Comparison of ENCODE assay signal across 8 mouse cellular contexts in genomic region chr17:80060828-80061782, GRCm38 (mm10). TPM values are rescaled to one million over a fixed set of nuclear protein-coding genes. Genes with fewer than 3 reads are reported as not detected.
DNase-seq lines count a peak whose midpoint lies in the region; ATAC-seq and TF ChIP-seq lines count a peak whose summit lies in the region.

No protein-coding gene starts in this region.

- H3K27ac ChIP-seq in embryonic facial prominence, embryonic 13.5 days: peak overlapping the region; percentile 100
- H3K27ac ChIP-seq in heart, embryonic 14.5 days (replicated peaks in 1 of 2; ENCODE audit: control insufficient read depth in 1 of 2, insufficient read depth in 1 of 2, low read depth in 2 of 2, low read length in 2 of 2): peak overlapping the region; percentile 95 to 100

- H3K36me3 ChIP-seq in E14TG2a.4 (ENCODE audit: insufficient read depth, low read length): peaks cover 12% of the 10 kb centered on the region
- peaks cover 6% of the 10 kb centered on the region; the same call in 1 of the 2 replicates for H3K36me3 ChIP-seq in embryonic facial prominence, embryonic 13.5 days
- no peaks in the 10 kb centered on the region for H3K36me3 ChIP-seq in heart, embryonic 14.5 days (ENCODE audit: control insufficient read depth, insufficient read depth, low read length)

- no peak; the same call in 1 of the 2 replicates for ATAC-seq in embryonic facial prominence, embryonic 13.5 days (ENCODE audit: insufficient number of reproducible peaks, insufficient read depth, low FRiP score, low TSS enrichment, low read depth)
- no peak for ATAC-seq in heart, embryonic 14.5 days (ENCODE audit: insufficient number of reproducible peaks, insufficient read depth, low FRiP score, low read depth)

- H3K4me2 ChIP-seq in embryonic facial prominence, embryonic 13.5 days: peak overlapping the region; percentile 85
- H3K4me2 ChIP-seq in heart, embryonic 14.5 days (ENCODE audit: low read length): peak overlapping the region; percentile 93

- no peak for TF ChIP-seq CTCF in E14TG2a.4 (conservative IDR thresholded peaks at IDR 0.05; ENCODE audit: low read length)

- peak overlapping the region; percentile 99 for H3K4me3 ChIP-seq in E14TG2a.4 (replicated peaks; ENCODE audit: low read length)
- H3K4me3 ChIP-seq in embryonic facial prominence, embryonic 13.5 days: peak overlapping the region; percentile 97
- peak overlapping the region; percentile 81 to 83 for H3K4me3 ChIP-seq in heart, embryonic 14.5 days (ENCODE audit: control insufficient read depth in 1 of 2, insufficient read depth in 1 of 2, low read depth in 1 of 2, low read length in 2 of 2)

- under 1% methylated on average over 80 of the region's 83 CpGs for WGBS in embryonic facial prominence, embryonic 13.5 days
- whole genome bisulfite sequencing in heart, embryonic 14.5 days: under 1% methylated on average over 78 of the region's 83 CpGs

- H3K9ac ChIP-seq in embryonic facial prominence, embryonic 13.5 days: peak overlapping the region; percentile 99
- peak overlapping the region; percentile 98 for H3K9ac ChIP-seq in heart, embryonic 14.5 days (ENCODE audit: low read length)

- peak; percentile 61 for DNase-seq in adrenal gland, postnatal 25 days
- peak; percentile 59 to 72 for DNase-seq in kidney, postnatal 25 days
- DNase-seq in lung, postnatal 14 days: peak; percentile 57
- DNase-seq in retina, postnatal 1 day: peak; percentile 58
- DNase-seq in thymus, postnatal 4 days: peak; percentile 87

- H3K9me3 ChIP-seq in E14TG2a.4 (ENCODE audit: low read length): no peaks in the 10 kb centered on the region
- no peaks in the 10 kb centered on the region for H3K9me3 ChIP-seq in embryonic facial prominence, embryonic 13.5 days
- no peaks in the 10 kb centered on the region for H3K9me3 ChIP-seq in heart, embryonic 14.5 days (ENCODE audit: control insufficient read depth, low read length)

- H3K27me3 ChIP-seq in E14TG2a.4 (ENCODE audit: insufficient read depth, low read length): no peaks in the 10 kb centered on the region
- no peaks in the 10 kb centered on the region for H3K27me3 ChIP-seq in embryonic facial prominence, embryonic 13.5 days
- H3K27me3 ChIP-seq in heart, embryonic 14.5 days (ENCODE audit: control insufficient read depth, insufficient read depth, low read length): no peaks in the 10 kb centered on the region

- H3K4me1 ChIP-seq in E14TG2a.4 (replicated peaks; ENCODE audit: low read depth, low read length): peaks cover 54% of the 10 kb centered on the region
- peaks cover 28% of the 10 kb centered on the region for H3K4me1 ChIP-seq in embryonic facial prominence, embryonic 13.5 days
- H3K4me1 ChIP-seq in heart, embryonic 14.5 days (ENCODE audit: control insufficient read depth in 2 of 2, insufficient read depth in 2 of 2, low read length in 2 of 2): peaks cover 2 to 30% of the 10 kb centered on the region in 2 experiments; a peak in 3 of 4 replicates

RNA-seq across cellular contexts. Expression of gene Hnrnpll, which starts 1.0 kb away (rescaled TPM):
- total RNA-seq in adrenal gland, postnatal 25 days (2021): 57.6 and 66.2 TPM in 2 replicates
- 70.0 and 71.3 TPM in 2 replicates for polyA plus RNA-seq in embryonic facial prominence, embryonic 13.5 days (2015; fragmentation: Nextera tagmentation; extraction: Ambion mirVana)
- 47.7 and 52.3 TPM in 2 replicates for polyA plus RNA-seq in heart, embryonic 14.5 days (2014; fragmentation: Nextera tagmentation; extraction: Ambion mirVana)
